In genomic region chr17:74810892-74811625, GRCm38 (mm10) we compare ENCODE assay signal across 8 mouse cellular contexts.
DNase-seq lines count a peak whose midpoint lies in the region; ATAC-seq lines count a peak whose summit lies in the region.

No protein-coding gene starts in this region.

- peak; percentile 83 for ATAC-seq in limb, embryonic 13.5 days (ENCODE audit: low FRiP score, low read depth)
- peak; percentile 44; the same call in 1 of the 2 replicates for ATAC-seq in neural tube, embryonic 12.5 days (ENCODE audit: low FRiP score, low read depth)

- peak; percentile 19 for DNase-seq in left cerebral cortex, adult 11 months (ENCODE audit: low spot score)
- DNase-seq in left cerebral cortex, adult 8-10 months (ENCODE audit: low spot score in 2 of 2), result no peak
- DNase-seq in MEL-GATA-1-ER (ENCODE audit: extremely low read depth, low read depth), result peak; percentile 36
- peak; percentile 59 for DNase-seq in embryo, embryonic 11.5 days (ENCODE audit: low read depth, low spot score)
- peak; percentile 36 to 41 for DNase-seq in heart, postnatal 36 days
- DNase-seq in spleen, postnatal 4 days (ENCODE audit: low spot score in 2 of 2), result no peak

- no peak overlapping the region for H3K4me2 ChIP-seq in limb, embryonic 13.5 days (replicated peaks)
- no peak overlapping the region for H3K4me2 ChIP-seq in neural tube, embryonic 12.5 days (replicated peaks)

- H3K4me1 ChIP-seq in limb, embryonic 13.5 days, result peaks cover 8% of the 10 kb centered on the region
- H3K4me1 ChIP-seq in neural tube, embryonic 12.5 days, result 0 out of 2 replicates have a peak, but pooled peaks cover 3% of the 10 kb centered on the region

- intact Hi-C loops in heart, postnatal 36 days (cut with DNase I), result loop anchor here (1.0 to 10.0 kb wide), 5 partner anchors 56 to 726 kb away; partner anchors contain the start of gene Ltbp1

- no peaks in the 10 kb centered on the region for H3K36me3 ChIP-seq in limb, embryonic 13.5 days
- H3K36me3 ChIP-seq in neural tube, embryonic 12.5 days, result no peaks in the 10 kb centered on the region

- WGBS in limb, embryonic 13.5 days, result 5% methylated on average over 3 of the region's 3 CpGs
- WGBS in neural tube, embryonic 12.5 days, result 70% methylated on average over 3 of the region's 3 CpGs

- no peak overlapping the region for H3K9ac ChIP-seq in limb, embryonic 13.5 days
- H3K9ac ChIP-seq in neural tube, embryonic 12.5 days, result no peak overlapping the region

- no peak overlapping the region for H3K4me3 ChIP-seq in limb, embryonic 13.5 days
- no peak overlapping the region for H3K4me3 ChIP-seq in neural tube, embryonic 12.5 days

- no peak overlapping the region for H3K27ac ChIP-seq in limb, embryonic 13.5 days
- H3K27ac ChIP-seq in neural tube, embryonic 12.5 days, result no peak overlapping the region

- H3K9me3 ChIP-seq in limb, embryonic 13.5 days, result no peaks in the 10 kb centered on the region
- no peaks in the 10 kb centered on the region for H3K9me3 ChIP-seq in neural tube, embryonic 12.5 days

- no peaks in the 10 kb centered on the region for H3K27me3 ChIP-seq in limb, embryonic 13.5 days
- no peaks in the 10 kb centered on the region for H3K27me3 ChIP-seq in neural tube, embryonic 12.5 days (replicated peaks)

Comparison
In these comparisons a context has a peak if more than half of its experiments do, and no peak if none do; other contexts are left out.
1. DNase-seq: peak in left cerebral cortex, adult 11 months (single experiment), MEL-GATA-1-ER (single experiment), embryo, embryonic 11.5 days (single experiment) and heart, postnatal 36 days (2 of 2); none in left cerebral cortex, adult 8-10 months (0 of 2) and spleen, postnatal 4 days (0 of 2).